ENCODE assay signal across 13 mouse cellular contexts in the genomic region with DNA sequence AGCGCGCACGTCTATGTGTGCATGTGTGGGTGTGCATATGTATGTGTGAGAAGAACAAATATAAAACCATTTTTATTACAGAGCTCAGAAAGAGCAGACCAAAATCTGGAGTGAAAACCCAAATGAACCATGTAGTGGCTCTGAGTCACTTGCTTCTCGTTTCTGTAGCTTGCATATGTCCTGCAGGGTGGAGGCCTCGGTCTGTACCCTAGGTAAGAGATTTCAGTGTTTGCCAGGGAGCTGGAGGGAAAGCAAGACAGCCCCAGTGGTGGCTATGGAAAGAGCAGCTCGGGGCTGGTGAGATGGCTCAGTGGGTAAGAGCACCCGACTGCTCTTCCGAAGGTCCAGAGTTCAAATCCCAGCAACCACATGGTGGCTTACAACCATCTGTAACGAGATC. TPM values are rescaled to one million over a fixed set of nuclear protein-coding genes. Genes with fewer than 3 reads are reported as not detected.
A peak's percentile ranks its signal among the peaks of the same experiment; 100 is the strongest.
DNase-seq lines count a peak whose midpoint lies in the region; ATAC-seq and TF ChIP-seq lines count a peak whose summit lies in the region.
"Not testable (repeated sequence)": the region's sequence is repeated elsewhere in the genome, so short reads cannot be mapped to it uniquely, and the experiment has no call there.
"Had no signal": no experiment of that assay in that cellular context is flagged by ENCODE, and none has a peak within 500 bp of the region (broad histone marks: within the 10 kb centered on the region; RNA-seq: fewer than 3 reads in every experiment).

No protein-coding gene starts in this region.

- TF ChIP-seq EP300 in CH12.LX (IDR thresholded peaks at IDR 0.05; ENCODE audit: low read length); MEL (IDR thresholded peaks at IDR 0.05; ENCODE audit: low read depth in 1 of 2, low read length in 2 of 2): not testable (repeated sequence)

- not testable (repeated sequence) for TF ChIP-seq POLR2A in CH12.LX (IDR thresholded peaks at IDR 0.05; ENCODE audit: low read depth, low read length); MEL (IDR thresholded peaks at IDR 0.05; ENCODE audit: control insufficient read depth in 1 of 2, insufficient read depth in 1 of 2, low read depth in 1 of 2, low read length in 2 of 2, poor library complexity in 1 of 2)

- not testable (repeated sequence) for TF ChIP-seq CTCF in CH12.LX (conservative IDR thresholded peaks at IDR 0.05 in 1 of 2, IDR thresholded peaks at IDR 0.05 in 1 of 2; ENCODE audit: low read depth in 2 of 2, low read length in 2 of 2); MEL (IDR thresholded peaks at IDR 0.05 in 2 of 3, conservative IDR thresholded peaks at IDR 0.05 in 1 of 3; ENCODE audit: control insufficient read depth in 1 of 3, insufficient read depth in 1 of 3, low read depth in 2 of 3, low read length in 3 of 3, poor library complexity in 1 of 3, severe bottlenecking in 1 of 3)
- 0 out of 2 replicates have a peak, but pooled peaks have one; percentile 3 for TF ChIP-seq CTCF in intestine, postnatal 0 days (IDR thresholded peaks at IDR 0.05; ENCODE audit: low read depth)

- peak; percentile 70 for DNase-seq in 416B (ENCODE audit: low read depth)
- not testable (repeated sequence) for DNase-seq in CH12.LX (ENCODE audit: extremely low read depth)
- peak; percentile 45 for DNase-seq in MEL (ENCODE audit: low read depth, low spot score)
- peak; percentile 56 for DNase-seq in R1 (ENCODE audit: low read depth, low spot score)
- peak; percentile 50 for DNase-seq in brain, adult 2 months (ENCODE audit: low read depth, low spot score)
- peak; percentile 7 for DNase-seq in retina, postnatal 1 day

- in situ Hi-C loops in CH12.LX (cut with MboI; ENCODE audit: low pct_ligation_motif_present, low pct_unique_long_range_greater_than_20kb, low sequenced_read_pairs) = not testable (repeated sequence)

- H3K4me3 ChIP-seq in CH12.LX (replicated peaks in 1 of 3; ENCODE audit: low read depth in 2 of 3, low read length in 2 of 3, poor library complexity in 1 of 3); MEL (ENCODE audit: control insufficient read depth in 1 of 2, insufficient read depth in 1 of 2, low read depth in 2 of 2, low read length in 2 of 2); intestine, postnatal 0 days (ENCODE audit: low read depth, low read length): not testable (repeated sequence)

- TF ChIP-seq RAD21 in CH12.LX (IDR thresholded peaks at IDR 0.05; ENCODE audit: low read depth, low read length); MEL (IDR thresholded peaks at IDR 0.05; ENCODE audit: low read depth, low read length): not testable (repeated sequence)

- not testable (repeated sequence) for ATAC-seq in intestine, postnatal 0 days

- 77% methylated on average over 8 of the region's 9 CpGs for WGBS in intestine, postnatal 0 days

- H3K36me3 ChIP-seq in CH12.LX (replicated peaks in 1 of 2; ENCODE audit: control insufficient read depth in 1 of 2, insufficient read depth in 1 of 2, low read length in 1 of 2); MEL (ENCODE audit: control insufficient read depth in 1 of 2, insufficient read depth in 2 of 2, low read length in 2 of 2); intestine, postnatal 0 days (ENCODE audit: control insufficient read depth, insufficient read depth): not testable (repeated sequence)

- H3K27me3 ChIP-seq in CH12.LX (replicated peaks); MEL (ENCODE audit: control insufficient read depth in 1 of 2, insufficient read depth in 2 of 2, low read length in 2 of 2); intestine, postnatal 0 days (replicated peaks; ENCODE audit: control insufficient read depth, insufficient read depth, low read length): not testable (repeated sequence)

- dilution Hi-C loops in CH12.LX (cut with MboI; ENCODE audit: extremely low pct_ligation_motif_present, extremely low pct_unique_long_range_greater_than_20kb, low sequenced_read_pairs) = not testable (repeated sequence)

- not testable (repeated sequence) for H3K9ac ChIP-seq in CH12.LX (ENCODE audit: insufficient read depth, low read depth); MEL (ENCODE audit: control insufficient read depth, low read depth, low read length, poor library complexity, severe bottlenecking); intestine, postnatal 0 days (ENCODE audit: low read depth, low read length)

- not testable (repeated sequence) for H3K27ac ChIP-seq in CH12.LX (ENCODE audit: insufficient read depth, low read depth); MEL (ENCODE audit: control insufficient read depth, low read depth, low read length); intestine, postnatal 0 days (ENCODE audit: low read depth, low read length)

- not testable (repeated sequence) for H3K79me2 ChIP-seq in CH12.LX (replicated peaks; ENCODE audit: control insufficient read depth, extremely low read depth, insufficient read depth, poor library complexity, severe bottlenecking); MEL (ENCODE audit: control insufficient read depth, insufficient read depth, low read length, poor library complexity)

- not testable (repeated sequence) for H3K9me3 ChIP-seq in CH12.LX (replicated peaks; ENCODE audit: low read length); MEL (replicated peaks; ENCODE audit: insufficient read depth, low read length); intestine, postnatal 0 days (ENCODE audit: control insufficient read depth)

- H3K4me2 ChIP-seq in CH12.LX (ENCODE audit: insufficient read depth, low read depth, poor library complexity, severe bottlenecking); intestine, postnatal 0 days (replicated peaks; ENCODE audit: low read depth): not testable (repeated sequence)

- peaks cover 4 to 21% of the 10 kb centered on the region in 2 experiments; a peak in 3 of 4 replicates for H3K4me1 ChIP-seq in CH12.LX (ENCODE audit: control insufficient read depth in 1 of 2, insufficient read depth in 2 of 2)
- peaks cover 11% of the 10 kb centered on the region in 2 experiments for H3K4me1 ChIP-seq in MEL (ENCODE audit: control insufficient read depth in 1 of 2, insufficient read depth in 2 of 2, low read length in 2 of 2)
- H3K4me1 ChIP-seq in intestine, postnatal 0 days (replicated peaks; ENCODE audit: control insufficient read depth, insufficient read depth, low read length) = not testable (repeated sequence)

TF ChIP-seq in CH12.LX, 34 proteins besides CTCF, POLR2A, EP300 and RAD21:
- 0 out of 2 replicates have a peak, but pooled peaks have one; percentile 62 for TF ChIP-seq TBP (conservative IDR thresholded peaks at IDR 0.05; ENCODE audit: low read depth, low read length)
TF ChIP-seq in CH12.LX: peak in this region for 1; not testable (repeated sequence) for 33.

TF ChIP-seq in MEL, 35 proteins besides CTCF, POLR2A, EP300 and RAD21:
- TF ChIP-seq TBP (IDR thresholded peaks at IDR 0.05; ENCODE audit: low read depth, low read length) = peak; percentile 61

RNA-seq across cellular contexts. Expression of a gene that starts 1.9 kb away (rescaled TPM):
- total RNA-seq in CH12.LX (2012; rRNA removed) (0.88 and 2.7 TPM in 2 replicates), CH12.LX (2014; rRNA removed) (0.73 and 0.77 TPM in 2 replicates), MEL (2012; rRNA removed) (not detected in 2 replicates)
- polyA plus RNA-seq in CH12.LX (2012; ENCODE audit: insufficient read length, low read depth) (0.56 and 1.1 TPM in 2 replicates), MEL (2012; ENCODE audit: insufficient read depth in 1 of 2, insufficient read length in 2 of 2, low read depth in 1 of 2, low replicate concordance in 2 of 2, missing spikeins in 1 of 2) (not detected)
- 6.5 and 8.0 TPM in 2 replicates for polyA plus RNA-seq in intestine, postnatal 0 days (2015; fragmentation: Nextera tagmentation; extraction: Ambion mirVana)
- polyA plus RNA-seq: embryonic facial prominence, embryonic 11.5 days; embryonic facial prominence, embryonic 13.5 days; erythroblast, embryonic 14.5 days; forebrain, embryonic 12.5 days; forebrain, embryonic 14.5 days; G1E had no signal

RNA-seq across cellular contexts. Expression of a gene that starts 30.5 kb away (rescaled TPM):
- total RNA-seq in CH12.LX (2012; rRNA removed) (5.3 and 6.7 TPM in 2 replicates), CH12.LX (2014; rRNA removed) (6.2 and 6.4 TPM in 2 replicates), MEL (2012; rRNA removed) (10.2 and 11.8 TPM in 2 replicates)
- polyA plus RNA-seq in CH12.LX (2012; ENCODE audit: insufficient read length, low read depth) (5.6 and 7.1 TPM in 2 replicates), MEL (2012; ENCODE audit: insufficient read depth in 1 of 2, insufficient read length in 2 of 2, low read depth in 1 of 2, low replicate concordance in 2 of 2, missing spikeins in 1 of 2) (10 to 100 TPM in 1 of 2 experiments, not detected in 1; 12.5 TPM)
- 40.5 and 40.8 TPM in 2 replicates for polyA plus RNA-seq in intestine, postnatal 0 days (2015; fragmentation: Nextera tagmentation; extraction: Ambion mirVana)
- polyA plus RNA-seq: erythroblast, embryonic 14.5 days had no signal
